Mouse (Mus musculus) cerebellum, adult 2 months (tissue): ENCODE data around the gene Isca2.

Experiments
- CTCF ChIP-seq: fragments of 200-500 bp; IDR thresholded peaks from 2 replicates; pipeline ENCODE4 v1.5.1; 2011; ENCODE audit warnings: low read depth, mild to moderate bottlenecking, control low read depth, low read length, moderate library complexity, borderline replicate concordance; ENCODE audit not compliant: insufficient read depth
- POLR2A ChIP-seq: fragments of 200-500 bp; IDR thresholded peaks from 2 replicates; pipeline ENCODE4 v1.6.1; 2011; ENCODE audit warnings: low read length, control low read depth, borderline replicate concordance; ENCODE audit not compliant: insufficient read depth

GRCm38 (mm10) chr12:84774376-84774775 lies 1.3 kb downstream of the Isca2 start:
- TF ChIP-seq CTCF (no peak), POLR2A (no peak)
